Mouse (Mus musculus): ENCODE measurements around the gene Kcnq2.

The Kcnq2 gene

DNA sequence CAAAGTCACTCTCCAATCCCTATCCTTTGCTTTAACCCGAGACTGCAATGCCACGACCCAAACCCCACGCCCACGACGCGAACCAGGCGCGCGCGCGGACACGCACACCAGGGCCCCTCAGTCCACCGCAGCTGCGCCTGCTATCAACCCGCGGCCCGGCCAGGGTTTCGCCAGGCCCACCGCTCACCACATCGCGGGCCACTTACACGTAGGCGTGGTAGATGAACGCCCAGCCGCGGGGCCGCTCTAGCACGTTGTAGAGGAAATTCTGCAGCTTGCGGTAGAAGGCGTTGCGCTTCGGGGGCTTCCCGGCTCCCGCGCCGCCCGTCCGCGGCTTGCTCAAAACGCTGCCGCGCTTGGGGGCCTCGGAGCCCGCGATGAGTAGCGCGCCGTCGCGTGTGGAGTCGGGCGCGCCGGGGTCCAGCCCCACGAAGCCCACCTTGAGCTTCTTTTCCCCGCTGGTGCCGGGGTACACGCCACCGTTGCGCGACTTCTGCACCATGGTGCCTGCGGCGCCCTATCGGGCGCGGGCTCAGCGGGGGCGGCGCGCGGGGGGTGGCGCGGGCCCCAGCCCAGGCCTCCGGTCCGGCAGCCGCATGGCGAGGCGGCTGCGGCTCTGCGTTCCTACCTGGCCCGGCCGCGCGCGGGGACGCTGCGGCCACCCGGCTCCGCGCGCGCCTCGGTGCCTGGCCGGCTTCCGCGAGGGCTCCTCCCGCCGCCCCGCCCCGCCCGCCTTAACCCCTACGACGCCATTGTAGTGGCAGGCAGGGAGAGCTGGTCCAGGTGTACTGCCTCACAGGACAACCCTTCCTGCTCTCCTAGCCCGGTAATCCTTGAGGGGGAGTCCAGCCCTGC is at the start of gene Kcnq2:
TSS of gene Kcnq2 (minus strand) at position 710 of the 855 bp plus-strand sequence.
- DNase-seq (ENCODE audit: low spot score), result no peak

DNA sequence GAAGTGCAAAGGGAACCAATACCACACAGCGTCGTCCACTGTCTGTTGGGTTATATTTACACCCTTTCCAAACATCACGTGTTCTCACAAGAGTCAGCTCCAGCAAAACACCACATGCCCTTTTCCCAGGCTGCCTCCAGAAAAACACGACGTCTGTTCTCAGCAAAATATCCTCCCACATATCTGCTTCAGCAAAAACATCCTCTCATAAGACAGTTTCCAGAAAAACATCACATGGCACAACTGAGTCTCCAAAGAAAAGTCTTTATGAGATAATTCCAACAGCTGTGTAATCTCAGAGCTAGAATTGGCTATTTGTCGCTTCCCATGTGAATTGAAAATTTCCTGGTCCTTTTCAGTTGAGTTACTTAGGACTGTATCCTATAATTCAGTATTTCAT is 45.8 kb upstream of the Kcnq2 start:
- DNase-seq (ENCODE audit: low spot score), result no peak

DNA sequence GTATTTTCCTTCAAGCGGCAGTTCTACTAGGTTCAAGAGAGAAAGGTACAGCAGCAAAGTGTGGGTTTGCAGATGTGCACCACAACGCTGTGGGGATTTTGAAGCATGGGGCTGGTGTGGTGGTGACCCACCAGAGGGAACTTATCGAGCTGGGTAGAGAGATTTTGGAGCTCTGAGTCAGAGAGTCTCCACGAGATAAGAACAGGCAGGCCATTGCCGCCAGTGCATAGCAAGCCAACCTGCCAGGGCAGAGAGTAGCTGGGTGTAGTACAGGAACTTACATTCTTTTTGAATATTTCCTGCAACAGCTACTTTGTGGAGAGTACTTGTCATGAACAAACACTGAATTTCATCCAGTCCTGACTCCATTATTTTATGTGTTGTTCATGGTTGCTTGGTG is 43.4 kb upstream of the Kcnq2 start:
- DNase-seq (ENCODE audit: low spot score), result no peak

DNA sequence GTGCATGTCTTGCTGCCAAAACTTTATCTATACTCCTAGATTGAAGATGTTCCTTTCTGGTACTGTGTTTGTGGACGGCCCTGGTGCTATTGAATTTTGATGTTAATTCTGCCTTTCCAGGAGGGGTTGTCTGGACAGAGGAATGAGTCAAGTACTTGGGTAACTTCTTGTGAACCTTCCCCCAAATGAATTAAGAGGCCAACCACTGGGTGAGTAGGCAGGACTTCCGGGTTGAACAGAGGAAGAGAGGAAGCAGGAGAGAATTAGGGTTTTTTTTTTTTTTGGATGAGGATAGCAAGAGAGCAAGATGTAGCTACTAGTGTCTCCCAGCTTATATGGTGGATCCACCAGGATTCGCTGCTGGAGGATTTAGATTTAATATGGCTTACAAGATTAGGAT is 42.9 kb upstream of the Kcnq2 start:
- DNase-seq (ENCODE audit: low spot score), result no peak

DNA sequence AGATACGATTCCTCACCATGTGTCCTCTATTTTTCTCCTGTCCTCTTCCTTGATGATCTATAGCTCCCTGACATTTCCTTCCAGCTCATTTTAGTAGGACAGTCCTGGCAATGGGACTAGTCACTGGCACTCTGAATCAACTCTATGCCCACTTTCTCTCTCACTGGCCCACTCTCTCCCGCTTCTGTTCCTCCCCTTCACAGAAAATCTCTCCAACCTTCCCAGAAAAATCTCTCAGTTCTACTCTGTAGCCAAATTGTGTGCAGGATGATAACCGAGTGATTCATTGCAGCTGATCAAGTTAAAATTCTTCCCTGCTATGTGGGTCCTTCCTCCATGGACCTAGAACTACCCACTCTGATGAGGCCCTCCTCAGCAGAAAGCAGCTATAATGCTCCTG is 39.5 kb upstream of the Kcnq2 start:
- DNase-seq (ENCODE audit: low spot score), result no peak

DNA sequence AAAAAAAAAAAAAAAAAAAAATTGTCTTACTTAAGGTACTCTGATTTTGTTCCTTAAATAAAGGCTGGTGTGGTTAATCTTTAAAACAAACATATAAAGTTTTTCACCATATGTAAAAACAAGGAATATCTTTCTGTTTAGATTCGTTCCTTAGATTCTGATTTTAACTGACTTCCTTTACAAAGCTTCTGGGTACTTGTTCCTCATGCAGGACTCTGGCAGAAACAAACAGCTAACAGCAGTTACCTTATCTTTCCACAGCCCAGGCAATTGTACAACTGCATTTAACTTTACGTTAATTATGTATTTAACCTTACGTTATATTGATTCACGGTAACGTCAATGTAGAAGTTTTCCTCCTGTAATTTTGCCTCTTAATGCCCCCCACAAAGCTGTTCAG is 31.4 kb upstream of the Kcnq2 start:
- no peak for DNase-seq (ENCODE audit: low spot score)

DNA sequence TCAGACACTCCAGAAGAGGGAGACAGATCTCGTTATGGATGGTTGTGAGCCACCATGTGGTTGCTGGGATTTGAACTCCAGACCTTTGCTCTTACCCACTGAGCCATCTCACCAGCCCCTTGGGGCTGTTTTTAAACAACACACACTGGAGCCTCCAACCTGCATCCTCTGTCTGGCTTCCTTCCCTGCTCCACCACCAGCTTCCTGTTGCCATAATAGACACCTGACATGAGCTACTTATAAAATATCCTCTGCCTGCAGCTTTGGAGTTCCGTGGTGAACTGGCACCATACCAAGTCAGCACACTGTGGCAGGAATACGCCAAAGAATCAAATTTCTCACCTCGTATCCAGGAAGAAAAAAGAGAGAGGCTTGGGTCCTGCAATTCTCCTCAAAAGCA is 25.7 kb upstream of the Kcnq2 start:
- DNase-seq (ENCODE audit: low spot score), result no peak

DNA sequence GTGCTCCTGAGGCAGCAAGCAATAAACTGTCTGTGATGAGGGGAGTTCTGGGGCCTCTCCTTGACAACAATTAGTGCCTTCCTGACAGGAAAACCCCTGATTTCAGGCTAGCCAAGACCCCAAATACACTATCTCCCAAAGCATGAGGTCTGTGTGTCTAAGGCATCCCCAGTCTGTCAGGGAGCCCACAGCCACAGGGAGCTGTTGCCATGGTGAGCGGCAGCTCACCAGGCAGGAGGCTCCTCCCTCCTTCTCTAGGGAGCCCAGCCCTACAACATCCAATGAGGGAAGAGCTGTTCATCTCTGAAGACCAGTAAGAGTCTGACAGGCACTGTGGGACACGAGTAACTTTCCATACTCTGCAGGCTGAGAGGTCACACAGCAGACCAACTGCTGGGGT is 24.7 kb upstream of the Kcnq2 start:
- DNase-seq (ENCODE audit: low spot score), result no peak

DNA sequence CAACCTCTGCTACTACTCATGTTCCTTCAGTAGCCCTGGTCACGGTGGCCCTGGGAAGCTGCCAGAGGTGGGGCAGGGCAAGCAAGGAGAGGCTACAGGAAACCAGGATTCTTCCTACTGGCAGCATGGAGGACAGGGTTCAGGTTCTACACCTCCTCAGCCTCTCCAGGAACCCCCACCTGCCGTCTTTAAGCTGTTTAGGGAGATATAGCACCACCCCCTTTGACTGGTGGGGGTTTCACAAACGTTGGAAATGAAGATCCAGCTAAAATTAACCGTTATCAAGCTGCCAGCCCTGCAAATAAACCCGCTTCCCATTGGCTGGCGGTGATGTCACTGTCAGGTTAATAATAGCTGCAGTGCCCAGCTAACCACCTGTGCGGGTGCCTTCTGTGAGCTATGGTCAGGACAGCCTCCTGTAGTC is 24.0 kb upstream of the Kcnq2 start:
- DNase-seq (ENCODE audit: low spot score), result no peak

DNA sequence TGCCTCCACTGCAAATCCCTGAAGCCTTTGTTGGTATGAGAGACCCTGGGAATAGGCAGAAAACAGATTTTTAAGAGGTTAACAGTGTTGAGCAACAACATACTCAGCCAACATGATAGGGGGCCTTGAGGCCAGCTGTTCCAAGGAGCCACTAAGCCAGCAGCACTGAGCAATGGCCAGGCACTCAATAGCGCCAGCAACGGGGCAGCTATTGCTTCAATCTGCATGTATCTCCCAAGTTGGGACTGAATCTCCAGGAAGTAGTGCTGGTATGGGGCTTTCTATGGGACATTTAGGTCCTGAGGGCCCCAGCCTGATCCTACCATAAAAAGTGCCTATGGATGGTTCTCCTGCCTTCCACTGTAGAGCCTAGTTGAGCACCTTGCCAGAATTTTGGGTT is 23.4 kb upstream of the Kcnq2 start:
- DNase-seq (ENCODE audit: low spot score), result no peak

DNA sequence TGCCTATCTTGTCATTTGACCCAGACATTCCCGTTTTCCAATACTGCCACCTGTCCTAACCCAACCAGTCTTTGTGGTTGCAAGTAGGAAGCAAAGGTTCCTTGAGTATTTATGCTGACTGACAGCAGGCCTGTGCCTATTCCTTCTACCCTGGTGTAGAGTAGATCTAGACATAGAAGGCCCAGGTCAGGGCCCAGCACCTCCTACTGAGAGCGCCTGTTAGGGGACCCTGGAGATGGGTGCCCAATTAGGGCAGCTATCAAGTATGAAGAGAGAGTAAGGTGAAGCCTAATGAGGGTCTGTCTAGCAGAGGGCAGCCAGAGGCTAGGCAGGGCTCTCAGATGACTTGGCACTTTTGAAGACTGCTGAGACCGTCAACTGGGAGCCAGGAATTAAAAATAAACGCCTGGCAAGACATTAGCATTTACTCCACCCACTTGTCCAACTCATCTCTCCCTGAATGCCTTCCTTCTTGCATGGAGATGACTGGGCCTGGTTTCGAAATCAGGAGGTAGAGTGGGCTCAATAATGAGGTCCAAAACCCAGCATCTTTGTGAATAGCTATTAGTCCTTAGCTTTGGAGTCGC is 22.7 kb upstream of the Kcnq2 start:
- no peak for DNase-seq (ENCODE audit: low spot score)

DNA sequence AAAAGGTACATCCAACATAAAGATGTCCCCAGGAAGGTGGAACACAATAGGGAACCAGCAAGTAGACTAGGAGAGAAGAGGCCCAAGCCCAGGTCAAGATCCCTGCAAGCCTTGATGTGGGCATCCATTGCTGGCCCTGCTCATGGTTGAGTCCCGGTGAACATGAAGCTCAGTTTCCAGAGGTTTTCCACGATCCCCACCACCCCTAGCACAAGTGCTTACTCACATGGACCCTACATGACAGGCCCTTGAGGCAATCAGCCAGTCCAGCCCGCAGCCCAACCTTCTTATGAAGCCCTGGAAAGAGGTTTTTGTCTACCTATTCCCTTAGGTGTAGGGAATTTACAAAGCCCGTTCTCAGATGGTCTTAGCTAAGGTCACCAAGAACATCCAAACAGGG is 22.1 kb upstream of the Kcnq2 start:
- DNase-seq (ENCODE audit: low spot score), result no peak

DNA sequence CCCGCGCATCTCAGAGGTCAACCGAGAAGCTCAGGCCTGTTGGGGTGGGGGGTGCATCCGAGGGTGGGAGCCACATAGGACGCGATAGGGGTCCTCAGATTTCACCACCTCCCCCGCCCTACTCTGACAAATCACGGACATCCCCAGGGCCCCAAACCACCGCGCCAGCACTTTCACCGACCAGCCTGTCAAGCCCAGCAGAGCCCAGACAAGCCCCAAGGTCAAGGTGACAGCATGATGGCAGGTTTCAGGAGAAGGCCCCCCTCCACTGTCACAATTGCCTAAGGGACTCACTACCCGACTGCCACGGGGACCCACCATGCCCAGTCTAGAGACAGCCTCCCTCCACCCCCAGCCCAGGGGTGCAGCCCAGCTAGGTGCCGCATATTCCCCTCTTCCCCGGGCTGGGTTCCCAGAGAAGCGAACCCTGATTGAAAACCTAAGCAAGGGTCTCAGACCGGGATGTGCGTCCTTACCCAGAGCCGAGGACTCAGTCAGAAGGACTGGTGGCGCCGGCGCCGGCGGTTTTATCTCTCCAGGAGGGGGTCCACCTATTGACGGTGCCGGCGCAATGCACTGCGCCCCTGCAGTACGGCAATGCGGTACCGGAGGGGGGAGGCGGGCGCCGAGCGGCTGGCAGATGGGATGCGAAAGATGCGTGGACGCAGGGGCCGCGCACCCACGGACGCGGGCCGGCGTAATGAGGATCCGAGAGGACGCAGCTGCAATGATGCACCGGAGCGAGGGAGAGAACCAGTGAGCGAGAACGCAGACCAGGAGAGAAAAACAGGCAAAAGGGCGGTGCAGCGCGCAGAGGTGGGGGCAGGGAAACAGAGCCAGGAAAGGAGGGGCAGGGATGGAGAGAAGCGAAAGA is 21.4 kb upstream of the Kcnq2 start, which contains the start of gene Eef1a2:
TSS of gene Eef1a2 (minus strand) at position 767 of the 874 bp plus-strand sequence.
- no peak for DNase-seq (ENCODE audit: low spot score)

DNA sequence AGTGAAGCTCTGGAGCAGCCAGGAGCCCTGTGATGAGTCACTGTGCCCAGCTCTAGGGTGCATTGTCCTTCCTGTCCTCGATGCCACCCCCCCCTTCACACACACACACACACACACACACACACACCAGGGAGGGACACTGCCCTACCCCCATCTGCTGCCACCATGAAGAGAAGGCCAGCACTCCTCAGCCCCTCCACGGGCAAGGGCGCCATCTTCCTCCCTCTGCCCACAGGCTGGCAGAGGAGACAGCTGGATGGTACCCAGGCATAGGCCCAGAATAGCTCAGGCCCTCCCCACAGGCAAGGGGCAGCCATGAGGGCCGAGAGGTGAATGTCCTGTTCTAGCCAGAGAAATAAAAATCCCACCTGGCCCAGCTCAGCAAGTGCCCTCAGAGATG is 20.7 kb upstream of the Kcnq2 start:
- no peak for DNase-seq (ENCODE audit: low spot score)

DNA sequence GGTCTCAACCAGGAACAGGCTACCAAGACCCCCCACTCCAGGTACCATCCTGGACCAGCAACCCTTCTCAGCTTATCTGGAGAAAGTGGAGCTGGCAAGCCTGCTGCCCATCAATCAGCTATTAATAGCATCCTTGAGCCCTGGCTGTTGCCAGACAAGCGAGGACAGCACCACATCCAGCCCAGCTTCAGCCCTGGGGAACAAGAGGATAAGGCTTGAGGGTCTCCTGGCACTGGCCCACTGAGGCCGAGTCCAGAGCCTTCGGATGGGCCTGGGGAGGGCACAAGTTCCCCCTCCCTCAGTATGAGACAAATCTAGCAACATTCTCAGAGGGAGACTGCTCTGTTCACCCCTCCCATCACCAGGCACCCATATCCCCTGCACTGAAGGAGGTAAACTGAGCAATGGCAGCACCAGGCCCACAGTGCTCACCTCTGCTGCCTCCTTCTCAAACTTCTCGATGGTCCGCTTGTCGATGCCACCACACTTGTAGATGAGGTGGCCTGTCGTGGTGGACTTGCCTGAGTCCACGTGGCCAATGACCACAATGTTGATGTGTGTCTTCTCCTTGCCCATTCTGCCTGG is 19.8 kb upstream of the Kcnq2 start:
- DNase-seq (ENCODE audit: low spot score), result no peak

DNA sequence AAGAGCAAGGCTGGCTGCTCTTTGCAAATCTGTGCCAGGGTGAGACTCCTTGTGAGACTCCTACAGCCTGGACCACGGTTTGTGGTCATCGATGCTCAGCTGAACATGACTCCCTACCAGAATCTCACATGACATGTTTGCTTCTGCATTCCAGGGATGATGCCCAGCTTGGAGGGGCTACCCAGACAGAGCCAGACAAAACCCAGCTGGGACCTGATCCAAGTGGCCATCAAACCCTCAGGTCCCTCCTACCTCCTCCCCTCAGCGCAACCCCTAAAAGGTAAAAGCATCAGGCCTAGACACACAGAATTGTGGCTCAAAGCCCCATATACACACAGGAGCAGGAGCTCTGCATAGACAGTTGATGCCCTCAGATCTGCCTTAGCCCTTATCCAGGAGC is 19.3 kb upstream of the Kcnq2 start:
- no peak for DNase-seq (ENCODE audit: low spot score)

DNA sequence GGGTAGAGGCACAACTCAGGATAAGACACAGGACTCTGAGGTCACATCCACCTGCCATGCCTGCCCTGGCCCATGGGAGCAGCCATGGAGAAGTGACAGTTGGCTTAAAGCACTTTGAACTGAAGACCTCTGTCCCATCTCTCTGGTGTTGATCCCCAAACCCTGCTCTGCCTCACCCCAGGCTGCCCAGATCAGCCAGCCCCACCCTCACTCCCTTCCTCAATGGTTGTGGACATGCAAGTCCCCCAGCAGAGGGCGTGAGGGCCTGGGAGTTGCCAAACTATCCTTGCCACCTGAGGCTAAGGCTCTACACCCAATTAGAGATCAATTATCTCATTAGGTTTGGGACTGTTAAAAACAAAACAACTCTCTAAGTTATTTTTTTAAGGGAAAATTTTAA is 18.7 kb upstream of the Kcnq2 start:
- no peak for DNase-seq (ENCODE audit: low spot score)

DNA sequence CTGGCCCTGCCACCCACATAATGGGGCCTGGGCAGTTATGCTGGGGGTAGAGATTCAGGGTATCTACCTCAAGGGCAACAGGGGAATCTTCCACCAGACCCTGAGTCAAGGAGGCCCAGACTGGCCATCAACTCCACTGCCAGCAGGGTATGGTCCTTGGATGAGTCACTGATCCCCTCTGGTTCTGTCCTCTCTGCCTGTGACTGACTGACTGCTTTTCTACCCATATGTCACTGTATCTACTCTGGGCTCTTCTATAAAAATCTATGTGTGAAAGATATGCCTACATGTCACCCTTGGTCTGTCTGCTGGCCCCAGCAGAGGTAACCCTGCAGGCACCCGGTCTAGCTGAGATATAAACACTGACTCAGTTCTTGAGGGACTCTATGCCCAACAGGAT is 18.0 kb upstream of the Kcnq2 start:
- no peak for DNase-seq (ENCODE audit: low spot score)

DNA sequence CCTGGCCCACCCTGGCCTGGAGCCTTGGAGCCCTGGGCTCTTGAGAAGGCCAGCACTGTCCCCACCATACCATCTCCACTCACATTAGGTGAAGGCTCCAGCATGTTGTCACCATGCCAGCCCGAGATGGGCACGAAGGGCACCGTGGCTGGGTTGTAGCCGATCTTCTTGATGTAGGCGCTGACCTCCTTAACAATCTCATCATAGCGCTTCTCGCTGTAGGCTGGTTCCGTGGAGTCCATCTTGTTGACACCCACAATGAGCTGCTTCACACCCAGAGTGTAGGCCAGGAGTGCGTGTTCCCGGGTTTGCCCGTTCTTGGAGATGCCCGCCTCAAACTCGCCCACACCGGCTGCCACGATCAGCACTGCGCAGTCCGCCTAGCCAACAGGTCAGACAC is 17.6 kb upstream of the Kcnq2 start:
- no peak for DNase-seq (ENCODE audit: low spot score)

DNA sequence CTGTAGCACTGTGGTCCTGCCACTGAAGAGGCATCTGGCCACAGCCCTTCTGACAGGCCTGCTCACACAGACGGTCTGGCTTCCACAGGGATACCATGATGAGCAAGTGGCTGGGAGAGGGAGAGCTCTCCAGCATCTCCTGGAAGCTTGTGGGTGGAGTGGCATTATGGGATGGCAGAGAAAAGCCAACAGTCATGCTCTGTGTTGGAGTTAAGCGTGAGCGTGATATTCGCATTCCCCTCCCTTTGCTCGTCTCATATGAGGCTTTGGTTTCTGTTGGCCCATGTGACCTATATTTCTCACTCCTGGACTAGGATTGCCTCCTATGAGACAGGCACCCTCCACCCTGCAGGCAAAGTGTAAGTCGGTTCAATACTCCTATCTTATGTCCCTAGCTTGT is 15.2 kb upstream of the Kcnq2 start:
- DNase-seq (ENCODE audit: low spot score), result no peak

DNA sequence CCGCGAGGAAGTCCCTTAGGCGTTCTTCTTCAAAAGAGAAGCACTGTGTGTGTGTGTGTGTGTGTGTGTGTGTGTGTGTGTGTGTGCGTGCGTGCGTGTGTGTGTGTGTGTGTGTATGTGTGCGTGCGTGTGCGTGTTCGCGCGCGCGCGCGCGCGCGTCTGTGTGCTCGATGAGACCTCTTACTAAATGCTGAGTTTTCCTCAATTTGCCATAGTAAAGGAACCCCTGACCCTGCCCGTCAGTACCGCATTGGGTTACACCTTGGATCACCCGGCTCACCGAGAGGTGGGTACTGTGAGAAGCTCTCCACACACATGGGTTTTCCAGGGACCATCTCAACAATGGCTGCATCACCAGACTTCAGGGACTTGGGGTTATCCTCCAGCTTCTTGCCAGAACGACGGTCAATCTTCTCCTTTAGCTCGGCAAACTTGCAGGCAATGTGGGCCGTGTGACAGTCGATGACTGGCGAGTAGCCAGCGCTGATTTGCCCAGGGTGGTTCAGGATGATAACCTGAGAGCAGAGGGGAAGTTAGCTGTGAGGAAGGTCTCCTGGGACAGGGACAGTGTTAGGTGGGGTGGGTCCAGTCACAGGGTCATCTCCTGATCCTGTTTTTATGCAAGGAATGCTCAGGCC is 13.3 kb upstream of the Kcnq2 start:
- DNase-seq (ENCODE audit: low spot score), result no peak

Data from testis, postnatal 14 days (tissue).